Mouse (Mus musculus) liver, postnatal 0 days (tissue): ENCODE measurements at regions not wholly inside any gene's neighbourhood (a gene's known extent, or its start where the extent isn't known, plus 50 kb on each side); places are given as distances from the start of the nearest gene placed in this dataset.

Experiments used
- CTCF ChIP-seq: sonication (generic); IDR thresholded peaks from 2 replicates; pipeline ENCODE4 v1.5.1; 2016; ENCODE audit warnings: antibody characterized with exemption, low read depth
- EP300 ChIP-seq: IDR thresholded peaks from 2 replicates; pipeline ENCODE4 v1.6.1; 2016; ENCODE audit warnings: antibody characterized with exemption, low read depth, mild to moderate bottlenecking

GRCm38 (mm10) chr13:111957674-111958273 is 149.0 kb upstream of the Map3k1 start:
- TF ChIP-seq EP300 (no peak), CTCF (no peak)
